Mouse (Mus musculus) brain, embryonic 14.5 days (tissue): ENCODE measurements at regions not wholly inside any gene's neighbourhood (a gene's known extent, or its start where the extent isn't known, plus 50 kb on each side); places are given as distances from the start of the nearest gene placed in this dataset.

Source experiments
- DNase-seq: peaks from one replicate; pipeline ENCODE4 v3.0.0-alpha.2; 2011; ENCODE audit warnings: low read depth
- CTCF ChIP-seq: fragments of 200-500 bp; IDR thresholded peaks from 2 replicates; pipeline ENCODE4 v1.5.1; 2012; ENCODE audit warnings: inconsistent platforms, mild to moderate bottlenecking, moderate library complexity, borderline replicate concordance; ENCODE audit not compliant: insufficient read depth, insufficient read length; ENCODE audit errors: extremely low read depth
- POLR2A ChIP-seq: fragments of 200-500 bp; IDR thresholded peaks from 2 replicates; pipeline ENCODE4 v1.6.1; 2012; ENCODE audit warnings: mild to moderate bottlenecking, inconsistent platforms, borderline replicate concordance; ENCODE audit not compliant: poor library complexity, insufficient read depth, insufficient read length, severe bottlenecking; ENCODE audit errors: extremely low read depth

- DNase-seq, result peak; percentile 77
- TF ChIP-seq POLR2A (no peak), CTCF (no peak)
Measured at GRCm38 (mm10) chr14:97068313-97068712, 549.4 kb upstream of the Klhl1 start.

DNA sequence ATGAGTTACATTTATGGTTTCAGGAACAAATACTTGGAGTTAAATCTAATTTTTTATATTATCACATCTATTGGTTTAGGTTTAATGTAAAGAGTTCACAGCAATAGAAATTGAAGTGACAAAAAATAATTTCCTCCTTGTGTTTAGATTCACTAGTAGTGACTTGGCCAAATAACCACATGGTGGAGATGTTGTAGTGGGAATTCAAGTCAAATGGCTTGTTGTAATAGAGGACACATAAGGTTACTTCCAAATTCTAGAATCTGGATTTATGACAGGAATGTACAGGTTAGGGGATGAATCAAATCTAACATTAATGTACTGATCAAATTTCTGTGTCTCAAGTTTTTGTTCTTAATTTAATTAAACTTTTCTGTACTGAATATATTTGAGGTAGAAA is 526.4 kb upstream of the Klhl1 start:
- DNase-seq, result peak; percentile 83
- no peak for TF ChIP-seq POLR2A
- no peak for TF ChIP-seq CTCF

DNA sequence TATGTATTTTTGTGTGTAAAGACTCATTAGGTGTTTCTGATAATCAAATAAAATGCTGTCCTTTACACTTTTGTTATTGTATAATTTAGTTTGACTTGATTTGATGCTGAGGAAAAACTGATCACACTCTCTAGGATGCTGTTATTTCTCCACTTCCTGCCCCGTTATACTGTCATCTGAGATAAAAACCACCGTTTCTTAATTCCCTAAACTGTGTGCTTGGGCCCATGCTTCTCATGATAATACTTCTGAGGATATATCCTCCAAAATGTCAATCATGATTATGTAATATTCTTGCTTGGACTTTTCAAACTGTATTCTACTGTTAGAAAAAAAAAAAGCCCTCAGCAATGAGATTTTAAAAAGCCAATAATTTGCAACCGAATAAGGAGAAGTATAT is 520.9 kb upstream of the Klhl1 start:
- no peak for DNase-seq
- TF ChIP-seq CTCF (no peak), POLR2A (no peak)

GRCm38 (mm10) chr14:97028528-97028927 is 509.6 kb upstream of the Klhl1 start:
- TF ChIP-seq CTCF (no peak), POLR2A (no peak)
- no peak for DNase-seq

DNA sequence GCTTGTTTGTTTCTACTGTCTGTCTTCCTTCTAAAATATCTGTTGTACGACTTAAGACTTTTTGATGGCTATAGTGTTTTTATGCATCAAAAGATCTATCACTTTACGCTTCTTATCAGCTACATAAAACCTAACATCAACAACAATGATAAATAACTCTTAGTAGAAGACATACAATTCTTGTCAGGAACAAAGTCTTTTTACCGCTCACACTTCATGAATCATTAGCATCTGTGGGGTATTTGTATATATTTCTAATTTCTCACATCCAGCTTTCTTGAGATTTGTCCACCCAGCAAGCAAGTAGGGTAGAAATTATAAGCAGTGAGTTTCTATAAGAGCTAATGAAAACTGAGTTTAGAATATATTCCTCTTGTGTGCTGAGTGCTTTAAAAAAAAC is 487.4 kb upstream of the Klhl1 start:
- TF ChIP-seq CTCF, result no peak
- TF ChIP-seq POLR2A, result no peak

DNA sequence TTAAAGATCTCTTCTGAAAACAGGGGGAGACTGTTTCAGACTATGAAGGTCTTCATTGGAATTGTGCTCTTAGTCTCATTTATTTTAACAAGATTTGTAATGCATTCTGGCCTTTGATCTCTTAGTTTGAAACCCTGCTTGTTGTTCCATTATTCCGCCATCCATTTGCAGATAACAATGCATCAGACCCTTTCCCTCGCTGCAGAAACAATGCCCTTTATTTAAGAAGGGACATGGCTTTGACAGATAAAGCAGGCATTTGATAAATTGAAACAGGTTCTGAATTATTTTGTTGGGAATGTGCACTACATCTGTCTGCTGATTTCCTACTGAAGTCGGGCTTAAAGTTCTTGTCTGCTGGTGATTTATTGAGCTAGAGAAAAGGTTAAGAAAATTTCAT is 476.2 kb upstream of the Klhl1 start:
- DNase-seq, result peak; percentile 22
- TF ChIP-seq CTCF (no peak), POLR2A (no peak)

More for the DNA sequence above, 487.4 kb upstream of the Klhl1 start:
- no peak for DNase-seq

GRCm38 (mm10) chr14:96990542-96991162 is 471.8 kb upstream of the Klhl1 start:
- TF ChIP-seq POLR2A (no peak), CTCF (no peak)

DNA sequence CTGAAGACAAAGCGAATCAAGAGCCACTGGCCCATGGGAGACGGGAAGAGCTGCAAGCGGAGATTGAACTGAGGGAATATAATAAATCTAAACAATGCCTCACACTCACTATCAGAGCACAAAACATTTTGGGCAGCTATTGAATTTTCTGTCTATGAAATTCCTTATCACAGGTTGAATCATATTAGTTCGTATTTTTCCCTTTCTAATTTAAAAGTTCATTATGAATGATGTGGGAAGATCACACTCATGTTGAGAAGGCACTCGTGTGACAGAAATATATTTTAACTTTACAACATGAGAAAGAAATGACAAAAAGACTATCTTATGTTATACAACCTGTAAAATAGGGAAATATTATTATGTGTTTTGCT is 444.2 kb upstream of the Klhl1 start:
- no peak for DNase-seq
- TF ChIP-seq POLR2A, result no peak
- TF ChIP-seq CTCF, result no peak

More at GRCm38 (mm10) chr14:96990542-96991162, 471.8 kb upstream of the Klhl1 start:
- DNase-seq, result no peak

DNA sequence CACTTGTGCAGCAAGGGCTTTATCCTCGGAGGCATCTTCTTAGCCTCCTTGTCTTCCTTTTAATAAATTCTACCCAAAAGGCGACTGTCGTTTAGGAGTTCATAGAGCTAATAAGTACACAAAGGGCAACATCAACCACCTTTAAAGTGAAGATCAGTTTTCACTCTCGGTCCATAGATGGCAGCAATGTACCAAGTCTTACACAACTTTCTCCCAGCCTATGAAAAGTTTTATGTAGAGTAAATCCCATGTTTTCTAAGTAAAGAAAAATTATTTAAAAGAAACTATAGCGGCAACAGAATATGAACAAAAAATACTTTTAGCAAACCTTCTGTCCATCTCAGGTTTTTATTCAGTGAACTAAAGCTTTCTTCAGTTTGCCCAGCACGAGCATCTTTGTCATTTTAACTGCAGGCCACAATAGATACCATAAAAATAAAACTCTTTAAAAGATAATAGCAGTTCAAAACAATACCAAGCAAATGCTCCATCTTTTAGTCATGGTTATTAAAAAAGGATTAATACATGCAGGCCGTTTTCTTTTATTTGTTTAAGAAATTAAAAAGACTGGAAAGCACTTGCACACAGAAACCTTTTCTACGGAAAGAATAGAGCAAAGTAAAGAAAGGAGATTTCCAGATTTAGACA is 443.6 kb upstream of the Klhl1 start:
- no peak for TF ChIP-seq POLR2A
- peak; percentile 46; the same call in 1 of the 2 replicates for TF ChIP-seq CTCF
- DNase-seq, result peak; percentile 80

DNA sequence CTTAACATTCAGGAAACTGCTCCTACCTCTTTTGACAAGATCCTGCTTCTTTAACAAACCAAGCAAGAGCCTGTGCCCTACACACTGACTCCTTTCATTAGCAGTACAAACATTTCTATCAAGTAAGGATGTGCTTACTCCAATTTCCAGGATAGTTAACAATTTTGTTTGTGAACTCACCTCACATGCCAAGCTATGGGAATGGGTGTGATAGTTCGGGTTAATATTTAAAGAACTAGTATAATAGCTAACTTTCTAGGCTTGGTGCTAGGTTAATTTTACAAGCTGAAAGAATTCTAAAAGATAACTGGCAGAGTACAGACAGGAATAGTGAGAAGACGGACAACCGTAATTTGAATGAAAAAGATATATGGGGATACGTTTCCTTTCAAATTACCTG is 437.2 kb upstream of the Klhl1 start:
- TF ChIP-seq CTCF, result no peak
- TF ChIP-seq POLR2A, result no peak
- DNase-seq, result no peak

GRCm38 (mm10) chr14:96954462-96954861 is 435.6 kb upstream of the Klhl1 start:
- peak; percentile 49 for TF ChIP-seq CTCF
- no peak for TF ChIP-seq POLR2A
- peak; percentile 63 for DNase-seq

DNA sequence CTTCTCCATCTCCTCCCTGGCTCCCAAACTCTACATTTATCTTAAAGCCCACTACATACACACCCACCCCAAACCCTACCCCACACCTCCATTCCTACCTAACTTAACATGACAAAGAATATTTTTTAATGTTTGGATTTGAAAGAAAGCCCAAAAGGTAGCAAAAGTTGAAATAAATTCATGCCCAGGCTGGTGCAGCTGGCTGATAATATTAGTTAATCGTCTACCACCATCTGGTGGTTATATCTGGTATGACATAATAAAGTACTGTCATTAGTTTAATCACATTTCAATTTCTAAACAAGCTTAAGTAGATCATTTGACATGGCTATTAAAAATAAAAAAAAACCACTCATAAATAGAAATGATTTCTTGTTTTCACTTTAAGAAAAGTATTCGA is 389.8 kb upstream of the Klhl1 start:
- DNase-seq, result peak; percentile 70
- TF ChIP-seq CTCF, result no peak
- TF ChIP-seq POLR2A, result no peak
